Mouse (Mus musculus): ENCODE data around the gene Clasp2. TPM values are rescaled to one million over a fixed set of nuclear protein-coding genes. Genes with fewer than 3 reads are reported as not detected.

The Clasp2 gene
- polyA plus RNA-seq, 1 experiment = 3.3 TPM

GRCm38 (mm10) chr9:113735920-113736319 lies 5.4 kb upstream of the Clasp2 start:
- TF ChIP-seq CTCF (IDR thresholded peaks at IDR 0.05; ENCODE audit: extremely low read depth, insufficient read length, insufficient replicate concordance, low read depth, low read length) (no peak), POLR2A (IDR thresholded peaks at IDR 0.05; ENCODE audit: low read depth, low read length) (no peak)
- no peak overlapping the region for H3K27ac ChIP-seq (ENCODE audit: insufficient read depth, low read depth, low read length)
- H3K4me3 ChIP-seq (ENCODE audit: low read depth, low read length) = no peak overlapping the region
- no peaks in the 10 kb centered on the region for H3K27me3 ChIP-seq (ENCODE audit: control insufficient read depth, insufficient read depth, low read length)
- H3K4me1 ChIP-seq (ENCODE audit: control insufficient read depth, insufficient read depth, insufficient read length, low read length) = no peaks in the 10 kb centered on the region; the same call in 1 of the 2 replicates
- H3K36me3 ChIP-seq (ENCODE audit: control insufficient read depth, insufficient read depth, low read length) = no peaks in the 10 kb centered on the region

DNA sequence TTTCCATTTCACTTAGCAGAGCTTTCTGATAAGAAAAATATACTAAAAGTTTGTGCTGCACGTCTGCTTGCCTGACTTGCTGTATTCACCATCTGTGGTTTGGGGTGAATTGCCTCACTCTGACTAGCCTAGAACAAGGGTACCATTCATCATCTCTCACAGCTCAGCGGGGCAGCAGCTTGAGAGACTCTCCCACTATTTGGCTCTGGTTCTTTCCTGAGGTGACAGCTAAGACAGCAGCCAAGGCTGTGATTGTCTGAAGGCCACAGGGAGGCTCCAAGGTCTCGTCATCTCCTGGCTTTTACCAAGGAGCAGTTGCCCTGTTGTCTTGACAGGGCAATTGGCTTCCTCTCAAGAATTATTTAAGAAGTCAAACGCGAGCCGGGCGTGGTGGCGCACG lies 3.3 kb upstream of the Clasp2 start:
- TF ChIP-seq POLR2A (IDR thresholded peaks at IDR 0.05; ENCODE audit: low read depth, low read length) (no peak), CTCF (IDR thresholded peaks at IDR 0.05; ENCODE audit: extremely low read depth, insufficient read length, insufficient replicate concordance, low read depth, low read length) (no peak)
- 68% methylated on average over 9 of the region's 9 CpGs for WGBS
- H3K27me3 ChIP-seq (ENCODE audit: control insufficient read depth, insufficient read depth, low read length) = no peaks in the 10 kb centered on the region

DNA sequence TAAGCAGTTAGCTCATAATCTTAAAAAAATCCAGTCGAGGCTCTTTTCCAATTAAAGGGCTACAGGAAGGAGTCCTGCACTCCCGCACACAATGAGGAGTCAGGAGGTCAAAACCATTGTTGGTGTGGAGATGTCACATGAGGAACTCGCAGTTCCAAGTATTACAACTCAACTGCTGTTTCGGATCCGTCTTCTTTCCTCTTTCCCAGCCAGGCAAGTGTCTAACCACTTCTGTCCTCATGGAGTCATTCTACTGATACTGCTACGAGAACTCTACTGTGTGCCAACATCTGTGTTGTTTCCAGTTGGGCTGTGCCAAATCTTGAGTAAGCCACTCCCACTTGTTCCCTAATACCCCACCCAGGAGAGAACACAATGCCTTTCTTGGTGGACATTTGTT lies 2.3 kb upstream of the Clasp2 start:
- Histone ChIP-seq H3K27ac (ENCODE audit: insufficient read depth, low read depth, low read length) (no peak overlapping the region), H3K4me1 (ENCODE audit: control insufficient read depth, insufficient read depth, insufficient read length, low read length) (peaks cover 4% of the 10 kb centered on the region; the same call in 1 of the 2 replicates), H3K36me3 (ENCODE audit: control insufficient read depth, insufficient read depth, low read length) (no peaks in the 10 kb centered on the region), H3K4me3 (ENCODE audit: low read depth, low read length) (no peak overlapping the region), H3K27me3 (ENCODE audit: control insufficient read depth, insufficient read depth, low read length) (no peaks in the 10 kb centered on the region)
- WGBS = 68% methylated on average over 6 of the region's 6 CpGs
- TF ChIP-seq CTCF (IDR thresholded peaks at IDR 0.05; ENCODE audit: extremely low read depth, insufficient read length, insufficient replicate concordance, low read depth, low read length) (no peak), POLR2A (IDR thresholded peaks at IDR 0.05; ENCODE audit: low read depth, low read length) (no peak)

More for the DNA sequence above, 3.3 kb upstream of the Clasp2 start:
- Histone ChIP-seq H3K36me3 (ENCODE audit: control insufficient read depth, insufficient read depth, low read length) (no peaks in the 10 kb centered on the region), H3K4me3 (ENCODE audit: low read depth, low read length) (no peak overlapping the region), H3K4me1 (ENCODE audit: control insufficient read depth, insufficient read depth, insufficient read length, low read length) (no peaks in the 10 kb centered on the region; the same call in 1 of the 2 replicates), H3K27ac (ENCODE audit: insufficient read depth, low read depth, low read length) (no peak overlapping the region)

- Histone ChIP-seq H3K27ac (ENCODE audit: insufficient read depth, low read depth, low read length) (peak overlapping the region; percentile 72), H3K4me1 (ENCODE audit: control insufficient read depth, insufficient read depth, insufficient read length, low read length) (peaks cover 4% of the 10 kb centered on the region; the same call in 1 of the 2 replicates), H3K4me3 (ENCODE audit: low read depth, low read length) (peak overlapping the region; percentile 87), H3K36me3 (ENCODE audit: control insufficient read depth, insufficient read depth, low read length) (no peaks in the 10 kb centered on the region), H3K27me3 (ENCODE audit: control insufficient read depth, insufficient read depth, low read length) (no peaks in the 10 kb centered on the region)
- under 1% methylated on average over 63 of the region's 64 CpGs for WGBS
- no peak for TF ChIP-seq CTCF (IDR thresholded peaks at IDR 0.05; ENCODE audit: extremely low read depth, insufficient read length, insufficient replicate concordance, low read depth, low read length)
Measured at GRCm38 (mm10) chr9:113741637-113742137, 414 bp downstream of the Clasp2 start.

- TF ChIP-seq POLR2A (IDR thresholded peaks at IDR 0.05; ENCODE audit: low read depth, low read length) (no peak), CTCF (IDR thresholded peaks at IDR 0.05; ENCODE audit: extremely low read depth, insufficient read length, insufficient replicate concordance, low read depth, low read length) (no peak)
- 2% methylated on average over 17 of the region's 17 CpGs for WGBS
- no peak overlapping the region for H3K27ac ChIP-seq (ENCODE audit: insufficient read depth, low read depth, low read length)
- peaks cover 4% of the 10 kb centered on the region; the same call in 1 of the 2 replicates for H3K4me1 ChIP-seq (ENCODE audit: control insufficient read depth, insufficient read depth, insufficient read length, low read length)
- peak overlapping the region; percentile 87 for H3K4me3 ChIP-seq (ENCODE audit: low read depth, low read length)
- no peaks in the 10 kb centered on the region for H3K36me3 ChIP-seq (ENCODE audit: control insufficient read depth, insufficient read depth, low read length)
- no peaks in the 10 kb centered on the region for H3K27me3 ChIP-seq (ENCODE audit: control insufficient read depth, insufficient read depth, low read length)
Measured at GRCm38 (mm10) chr9:113742361-113742794, 1.1 kb downstream of the Clasp2 start.

DNA sequence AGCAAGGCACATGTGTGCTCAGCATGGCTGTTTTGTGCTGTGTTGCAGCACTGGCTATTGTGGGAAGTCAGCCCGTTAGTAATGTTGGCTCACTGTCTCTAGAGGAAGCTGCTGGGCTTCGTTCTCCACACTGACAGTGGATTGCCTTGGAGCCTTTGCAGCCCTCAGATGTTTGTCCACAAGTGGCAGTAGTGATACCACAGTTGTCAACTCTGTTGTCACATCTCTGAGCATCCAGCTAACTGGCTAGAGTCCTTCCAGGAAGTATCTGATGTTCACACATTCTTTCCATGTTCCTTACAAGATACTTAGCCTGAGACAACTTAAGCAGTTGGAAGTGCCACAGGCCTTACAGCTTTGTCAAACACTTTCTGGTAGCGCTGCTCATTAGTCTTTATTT lies 2.0 kb downstream of the Clasp2 start:
- H3K27me3 ChIP-seq (ENCODE audit: control insufficient read depth, insufficient read depth, low read length) = no peaks in the 10 kb centered on the region
- 50% methylated on average over 3 of the region's 3 CpGs for WGBS
- H3K4me1 ChIP-seq (ENCODE audit: control insufficient read depth, insufficient read depth, insufficient read length, low read length) = peaks cover 4% of the 10 kb centered on the region; the same call in 1 of the 2 replicates
- no peak for TF ChIP-seq POLR2A (IDR thresholded peaks at IDR 0.05; ENCODE audit: low read depth, low read length)
- TF ChIP-seq CTCF (IDR thresholded peaks at IDR 0.05; ENCODE audit: extremely low read depth, insufficient read length, insufficient replicate concordance, low read depth, low read length) = no peak
- H3K36me3 ChIP-seq (ENCODE audit: control insufficient read depth, insufficient read depth, low read length) = no peaks in the 10 kb centered on the region
- no peak overlapping the region for H3K4me3 ChIP-seq (ENCODE audit: low read depth, low read length)
- no peak overlapping the region; the same call in 1 of the 2 replicates for H3K27ac ChIP-seq (ENCODE audit: insufficient read depth, low read depth, low read length)

DNA sequence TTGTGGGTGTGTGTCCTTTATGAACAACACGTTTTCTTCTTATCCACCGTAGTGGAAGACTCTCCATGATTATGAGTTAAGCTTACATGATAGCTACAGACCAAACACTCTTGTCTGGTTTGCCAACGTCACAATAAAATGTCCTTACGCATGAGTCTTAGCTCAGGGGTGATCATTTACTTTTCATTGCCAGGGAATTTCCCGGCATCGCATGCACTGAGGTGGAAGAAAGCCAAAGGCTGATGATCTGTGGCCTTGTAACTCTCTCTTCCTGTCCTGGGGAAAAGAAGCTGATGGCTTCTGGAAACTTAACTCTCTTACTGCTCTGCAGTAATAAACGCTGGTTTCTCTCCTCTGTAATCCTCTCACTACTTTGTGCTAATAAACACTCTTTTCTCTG lies 8.1 kb downstream of the Clasp2 start:
- peaks cover 3% of the 10 kb centered on the region; the same call in 1 of the 2 replicates for H3K4me1 ChIP-seq (ENCODE audit: control insufficient read depth, insufficient read depth, insufficient read length, low read length)
- no peak overlapping the region; the same call in 1 of the 2 replicates for H3K27ac ChIP-seq (ENCODE audit: insufficient read depth, low read depth, low read length)
- no peak for TF ChIP-seq CTCF (IDR thresholded peaks at IDR 0.05; ENCODE audit: extremely low read depth, insufficient read length, insufficient replicate concordance, low read depth, low read length)
- no peak for TF ChIP-seq POLR2A (IDR thresholded peaks at IDR 0.05; ENCODE audit: low read depth, low read length)
- H3K27me3 ChIP-seq (ENCODE audit: control insufficient read depth, insufficient read depth, low read length) = no peaks in the 10 kb centered on the region
- H3K4me3 ChIP-seq (ENCODE audit: low read depth, low read length) = no peak overlapping the region
- WGBS = 13% methylated on average over 7 of the region's 7 CpGs
- no peaks in the 10 kb centered on the region for H3K36me3 ChIP-seq (ENCODE audit: control insufficient read depth, insufficient read depth, low read length)

All from small intestine, adult 2 months (tissue).